Comparison of ENCODE assay signal across 11 mouse cellular contexts in the genomic region with DNA sequence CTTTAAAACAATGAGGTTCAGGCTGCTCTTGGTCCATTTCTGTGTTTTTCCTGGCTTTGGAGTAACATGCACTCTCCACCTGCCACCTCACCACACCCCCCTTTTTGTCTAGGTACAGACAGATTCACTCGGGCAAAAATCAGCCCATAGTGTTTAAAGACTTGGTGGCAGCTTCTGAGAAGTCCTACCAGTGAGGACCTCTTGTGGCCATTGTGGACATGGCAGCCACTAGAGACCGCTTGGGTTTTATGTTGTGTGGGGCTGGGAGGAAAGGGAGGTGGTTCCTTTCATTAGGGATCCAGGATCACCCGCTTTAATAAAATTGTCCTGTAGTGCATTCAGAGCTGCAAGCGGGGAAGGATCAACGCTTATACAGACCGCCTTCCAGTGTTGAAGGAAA. TPM values are rescaled to one million over a fixed set of nuclear protein-coding genes. Genes with fewer than 3 reads are reported as not detected.
DNase-seq lines count a peak whose midpoint lies in the region; ATAC-seq and TF ChIP-seq lines count a peak whose summit lies in the region.
"Had no signal": no experiment of that assay in that cellular context is flagged by ENCODE, and none has a peak within 500 bp of the region (broad histone marks: within the 10 kb centered on the region; RNA-seq: fewer than 3 reads in every experiment).

No protein-coding gene starts in this region.

- H3K27me3 ChIP-seq in heart, embryonic 11.5 days (ENCODE audit: control insufficient read depth, insufficient read depth, low read length) = no peaks in the 10 kb centered on the region
- H3K27me3 ChIP-seq in embryonic facial prominence, embryonic 11.5 days (ENCODE audit: control insufficient read depth, insufficient read depth, low read length) = no peaks in the 10 kb centered on the region
- H3K27me3 ChIP-seq: embryonic facial prominence, embryonic 12.5 days; limb, embryonic 15.5 days had no signal

- H3K4me3 ChIP-seq in heart, embryonic 11.5 days (ENCODE audit: low read depth, low read length) = no peak overlapping the region
- H3K4me3 ChIP-seq in embryonic facial prominence, embryonic 11.5 days (ENCODE audit: low read depth, low read length) = no peak overlapping the region
- H3K4me3 ChIP-seq in lung, adult 2 months (replicated peaks; ENCODE audit: extremely low read depth, low read depth, low read length) = no peak overlapping the region
- H3K4me3 ChIP-seq: embryonic facial prominence, embryonic 12.5 days; limb, embryonic 15.5 days had no signal

- no peak overlapping the region for H3K4me2 ChIP-seq in heart, embryonic 11.5 days
- H3K4me2 ChIP-seq in embryonic facial prominence, embryonic 11.5 days (ENCODE audit: low read depth, low read length) = no peak overlapping the region
- H3K4me2 ChIP-seq: embryonic facial prominence, embryonic 12.5 days; limb, embryonic 15.5 days had no signal

- no peak for ATAC-seq in heart, embryonic 11.5 days (replicated peaks; ENCODE audit: insufficient number of reproducible peaks, low FRiP score, low TSS enrichment)
- no peak for ATAC-seq in embryonic facial prominence, embryonic 11.5 days (replicated peaks; ENCODE audit: insufficient number of reproducible peaks, low FRiP score, low TSS enrichment, low read depth)

- peak; percentile 4 for DNase-seq in heart, adult 8-10 months (ENCODE audit: low spot score)
- DNase-seq in A20 (ENCODE audit: low read depth, low spot score) (peak; percentile 23), ZHBTc4 (ENCODE audit: low read depth, low spot score) (peak; percentile 83)
- peak; percentile 71 for DNase-seq in embryonic facial prominence, embryonic 11.5 days (ENCODE audit: low spot score)
- peak; percentile 77 for DNase-seq in kidney, adult 9 months
- peak; percentile 17 for DNase-seq in lung, adult 2 months
- DNase-seq in thymus, postnatal 14 days = peak; percentile 40

- no peaks in the 10 kb centered on the region for H3K4me1 ChIP-seq in heart, embryonic 11.5 days (ENCODE audit: control insufficient read depth, insufficient read depth, low read length)
- H3K4me1 ChIP-seq in embryonic facial prominence, embryonic 11.5 days (ENCODE audit: control insufficient read depth, insufficient read depth, low read length) = no peaks in the 10 kb centered on the region
- H3K4me1 ChIP-seq in lung, adult 2 months (ENCODE audit: control insufficient read depth, insufficient read depth, low read length) = no peaks in the 10 kb centered on the region
- H3K4me1 ChIP-seq: embryonic facial prominence, embryonic 12.5 days; limb, embryonic 15.5 days had no signal

- no peaks in the 10 kb centered on the region for H3K36me3 ChIP-seq in heart, embryonic 11.5 days (ENCODE audit: control insufficient read depth, insufficient read depth, low read length)
- no peaks in the 10 kb centered on the region for H3K36me3 ChIP-seq in embryonic facial prominence, embryonic 11.5 days (replicated peaks; ENCODE audit: control insufficient read depth, insufficient read depth, low read depth, low read length)

- no peak overlapping the region for H3K9ac ChIP-seq in heart, embryonic 11.5 days (ENCODE audit: low read depth, low read length)
- H3K9ac ChIP-seq in embryonic facial prominence, embryonic 11.5 days (replicated peaks; ENCODE audit: low read length) = no peak overlapping the region
- H3K9ac ChIP-seq: embryonic facial prominence, embryonic 12.5 days; limb, embryonic 15.5 days had no signal

- no peaks in the 10 kb centered on the region for H3K9me3 ChIP-seq in heart, embryonic 11.5 days (replicated peaks; ENCODE audit: control insufficient read depth, low read length)
- no peaks in the 10 kb centered on the region for H3K9me3 ChIP-seq in embryonic facial prominence, embryonic 11.5 days (replicated peaks; ENCODE audit: control insufficient read depth, low read length)
- H3K9me3 ChIP-seq: embryonic facial prominence, embryonic 12.5 days; limb, embryonic 15.5 days had no signal

- H3K27ac ChIP-seq in heart, embryonic 11.5 days (ENCODE audit: low read depth, low read length) = no peak overlapping the region
- H3K27ac ChIP-seq in embryonic facial prominence, embryonic 11.5 days (replicated peaks; ENCODE audit: low read depth, low read length) = no peak overlapping the region
- H3K27ac ChIP-seq: embryonic facial prominence, embryonic 12.5 days; limb, embryonic 15.5 days had no signal

- WGBS in heart, embryonic 11.5 days (ENCODE audit: insufficient replicate concordance) = 25% methylated on average over 6 of the region's 6 CpGs
- 31% methylated on average over 6 of the region's 6 CpGs for WGBS in embryonic facial prominence, embryonic 11.5 days
- WGBS in lung, adult 2 months = 31% methylated on average over 6 of the region's 6 CpGs

- no peak for TF ChIP-seq POLR2A in lung, adult 2 months (IDR thresholded peaks at IDR 0.05; ENCODE audit: borderline replicate concordance, extremely low read depth, low read depth, low read length)

- TF ChIP-seq CTCF in lung, adult 2 months (IDR thresholded peaks at IDR 0.05; ENCODE audit: insufficient read depth, low read length) = peak; percentile 34

RNA-seq across cellular contexts. Expression of a gene that starts 21.9 kb away (rescaled TPM):
- 1 to 10 TPM in 1 of 4 experiments, under 1 TPM in 3; 0.49 to 1.3 (median 0.64) TPM for total RNA-seq in heart, adult 8-10 months (2022)
- polyA plus RNA-seq in heart, embryonic 11.5 days (2014; fragmentation: Nextera tagmentation; extraction: Ambion mirVana) = 1.9 and 2.0 TPM in 2 replicates
- 2.6 and 3.8 TPM in 2 replicates for polyA plus RNA-seq in embryonic facial prominence, embryonic 11.5 days (2014; fragmentation: Nextera tagmentation; extraction: Ambion mirVana)
- polyA plus RNA-seq in lung, adult 2 months (2012; rRNA removed) = 1.8 and 2.8 TPM in 2 replicates

RNA-seq across cellular contexts. Expression of a gene that starts 36.8 kb away (rescaled TPM):
- 100 to 1,000 TPM; 171 to 176 (median 173) TPM for total RNA-seq in heart, adult 8-10 months (2022)
- 17.7 and 18.9 TPM in 2 replicates for polyA plus RNA-seq in heart, embryonic 11.5 days (2014; fragmentation: Nextera tagmentation; extraction: Ambion mirVana)
- polyA plus RNA-seq in embryonic facial prominence, embryonic 11.5 days (2014; fragmentation: Nextera tagmentation; extraction: Ambion mirVana) = 0.17 and 0.36 TPM in 2 replicates
- polyA plus RNA-seq in lung, adult 2 months (2012; rRNA removed) = 0.97 and 4.9 TPM in 2 replicates
- polyA plus RNA-seq: stomach, embryonic 14.5 days had no signal

Comparison
In these comparisons a context has a peak if more than half of its experiments do, and no peak if none do; other contexts are left out.
1. DNase-seq: peak in every context shown above with its lines; median percentile 83 in ZHBTc4; 77 in kidney, adult 9 months; 71 in embryonic facial prominence, embryonic 11.5 days; 40 in thymus, postnatal 14 days; 23 in A20; 17 in lung, adult 2 months; 4 in heart, adult 8-10 months.